Mouse (Mus musculus) ES-Bruce4 (cell line): ENCODE results near the gene Tmem132c. TPM values are rescaled to one million over a fixed set of nuclear protein-coding genes. Genes with fewer than 3 reads are reported as not detected.

ENCODE experiments used
- H3K27ac ChIP-seq: 2 replicates; pipeline ENCODE4 v1.5.1; 2012; ENCODE audit warnings: low read length, inconsistent platforms; ENCODE audit not compliant: insufficient read depth
- H3K27me3 ChIP-seq: 2 replicates; pipeline ENCODE4 v1.6.1; 2012; ENCODE audit warnings: mild to moderate bottlenecking, low read length, inconsistent platforms; ENCODE audit not compliant: control insufficient read depth, poor library complexity, insufficient read depth, severe bottlenecking
- H3K36me3 ChIP-seq: 2 replicates; pipeline ENCODE4 v1.6.1; 2012; ENCODE audit warnings: inconsistent platforms, mild to moderate bottlenecking, low read length, moderate library complexity; ENCODE audit not compliant: control insufficient read depth, poor library complexity, insufficient read depth, severe bottlenecking
- H3K4me1 ChIP-seq: one replicate; pipeline ENCODE4 v1.8.1; 2011; ENCODE audit warnings: low read length; ENCODE audit not compliant: control insufficient read depth, insufficient read depth
- H3K4me3 ChIP-seq: 2 replicates; pipeline ENCODE4 v1.5.1; 2011; ENCODE audit warnings: low read depth, mild to moderate bottlenecking, low read length
- H3K9ac ChIP-seq: 2 replicates; pipeline ENCODE4 v1.6.1; 2012; ENCODE audit warnings: low read depth, mild to moderate bottlenecking, inconsistent platforms; ENCODE audit not compliant: poor library complexity, severe bottlenecking
- H3K9me3 ChIP-seq: replicated peaks from 2 replicates; pipeline ENCODE4 v1.6.1; 2012; ENCODE audit warnings: mild to moderate bottlenecking, low read length, inconsistent platforms; ENCODE audit not compliant: control insufficient read depth, poor library complexity, insufficient read depth, severe bottlenecking
- CTCF ChIP-seq: IDR thresholded peaks from one replicate; pipeline ENCODE4 v1.8.1; 2011; ENCODE audit warnings: low read depth, low read length
- EP300 ChIP-seq: IDR thresholded peaks from 2 replicates; pipeline ENCODE4 v1.6.1; 2011; ENCODE audit warnings: low read depth, low read length; ENCODE audit not compliant: insufficient read depth
- POLR2A ChIP-seq: IDR thresholded peaks from one replicate; pipeline ENCODE4 v1.8.1; 2011; ENCODE audit warnings: low read length; ENCODE audit not compliant: insufficient read depth
- polyA plus RNA-seq: library from polyadenylated mRNA; stranded (reverse); fragments of >200 nt; gene quantifications from 2 replicates; pipeline ENCODE4 v1.2.4, GENCODE M21; 2011; ENCODE audit warnings: low read depth; ENCODE audit not compliant: missing spikeins, insufficient read depth, insufficient read length

Tmem132c gene
- polyA plus RNA-seq, 1 experiment: 3.1 TPM

DNA sequence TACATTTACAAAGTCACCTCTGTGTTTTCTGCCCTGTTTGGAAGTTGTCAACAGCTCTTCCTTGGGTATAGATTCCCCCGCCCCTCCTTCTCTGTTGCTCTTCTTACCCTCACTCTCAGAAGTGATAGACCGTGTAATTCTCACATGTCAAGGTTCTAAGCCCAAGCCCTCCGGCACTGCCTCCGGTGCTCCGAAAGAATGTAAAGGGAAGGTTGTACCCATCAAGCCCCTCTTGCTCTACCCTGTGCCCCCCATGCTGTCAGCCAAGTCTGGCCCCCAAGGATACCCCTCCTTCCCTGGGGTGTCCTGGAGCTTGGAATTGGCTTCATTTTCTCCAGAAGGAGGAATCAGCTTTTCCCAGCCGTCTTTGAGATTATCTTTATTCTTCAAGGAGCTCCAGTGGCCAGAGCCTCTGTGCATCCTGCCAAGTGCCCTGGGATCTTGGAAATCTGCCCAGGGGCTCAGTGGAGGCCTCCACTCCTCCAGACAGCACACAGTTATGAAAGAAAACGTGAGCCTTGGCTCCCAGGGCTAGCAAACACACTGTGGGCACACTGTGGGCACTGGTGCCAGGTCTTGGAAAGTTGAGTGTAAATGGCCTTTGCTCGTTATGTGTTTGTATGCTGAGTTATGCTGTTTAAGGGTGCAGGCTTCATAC, 59.1 kb downstream of the Tmem132c start:
- Histone ChIP-seq H3K9ac (no peak overlapping the region), H3K27me3 (no peaks in the 10 kb centered on the region), H3K4me1 (no peaks in the 10 kb centered on the region), H3K4me3 (no peak overlapping the region), H3K27ac (no peak overlapping the region), H3K36me3 (no peaks in the 10 kb centered on the region), H3K9me3 (no peaks in the 10 kb centered on the region)
- TF ChIP-seq EP300: no peak

DNA sequence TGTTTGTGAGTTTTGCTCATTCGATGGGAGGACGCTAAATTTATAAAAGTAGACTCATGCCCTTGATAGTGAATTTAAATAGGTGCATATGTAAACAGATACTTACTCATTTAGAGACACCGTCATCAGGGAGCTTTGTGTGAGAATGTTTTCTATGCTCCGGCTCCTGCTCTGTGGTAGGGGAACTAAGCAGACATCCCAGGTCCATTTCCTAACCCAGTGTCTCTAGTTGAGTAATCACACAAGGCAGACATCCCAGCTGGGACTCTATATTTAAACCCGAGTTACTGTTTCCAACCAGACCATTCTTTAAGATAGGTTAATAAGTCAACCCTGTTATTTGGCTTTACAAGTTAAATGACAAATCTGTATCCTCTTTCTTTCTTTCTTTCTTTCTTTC, 63.7 kb downstream of the Tmem132c start:
- Histone ChIP-seq H3K36me3 (no peaks in the 10 kb centered on the region), H3K27me3 (no peaks in the 10 kb centered on the region), H3K4me3 (no peak overlapping the region), H3K9ac (no peak overlapping the region), H3K9me3 (no peaks in the 10 kb centered on the region), H3K27ac (no peak overlapping the region), H3K4me1 (no peaks in the 10 kb centered on the region)
- TF ChIP-seq POLR2A (no peak), EP300 (no peak), CTCF (no peak)

DNA sequence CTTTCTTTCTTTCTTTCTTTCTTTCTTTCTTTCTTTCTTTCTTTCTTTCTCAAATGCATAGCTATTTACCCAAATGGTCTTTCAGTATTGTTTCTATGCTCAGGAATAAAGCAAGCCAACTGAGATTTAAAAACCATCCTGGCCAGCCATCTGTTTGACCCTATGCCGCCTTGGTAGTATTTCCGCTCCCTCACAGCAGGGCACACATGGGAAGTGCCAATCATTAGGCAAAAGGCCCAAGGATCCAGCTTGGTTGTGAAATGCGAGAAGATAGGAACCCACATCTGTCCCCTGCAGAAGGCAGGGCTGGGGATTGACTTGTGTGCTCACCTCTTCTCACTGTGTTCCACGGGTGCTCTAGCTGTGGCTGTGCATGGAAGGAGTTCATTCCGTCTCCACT, 64.1 kb downstream of the Tmem132c start:
- no peak for TF ChIP-seq CTCF
- TF ChIP-seq POLR2A: no peak
- no peak for TF ChIP-seq EP300
- Histone ChIP-seq H3K36me3 (no peaks in the 10 kb centered on the region), H3K4me3 (no peak overlapping the region), H3K9ac (no peak overlapping the region), H3K27ac (no peak overlapping the region), H3K9me3 (no peaks in the 10 kb centered on the region), H3K27me3 (no peaks in the 10 kb centered on the region), H3K4me1 (no peaks in the 10 kb centered on the region)

DNA sequence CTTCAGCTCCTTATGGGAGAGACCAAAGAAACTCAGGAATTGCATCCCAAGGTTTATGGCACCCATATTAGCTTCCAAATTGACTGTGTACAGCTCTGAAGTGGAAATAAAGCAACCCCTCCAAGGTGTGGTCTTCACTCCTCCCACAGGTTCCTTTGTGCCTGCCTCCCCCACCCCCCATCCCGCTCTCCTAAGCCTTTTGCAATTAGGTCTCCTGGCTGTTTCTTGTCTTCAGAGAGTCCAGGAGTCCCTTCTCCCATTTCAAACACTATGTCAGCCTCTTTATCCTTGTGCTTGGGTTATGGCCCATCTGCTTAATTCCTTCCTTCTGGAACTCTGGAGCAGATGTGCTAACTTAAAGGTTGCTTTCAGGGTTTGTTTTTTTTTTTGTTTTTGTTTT, 65.1 kb downstream of the Tmem132c start:
- Histone ChIP-seq H3K27me3 (no peaks in the 10 kb centered on the region), H3K9me3 (no peaks in the 10 kb centered on the region), H3K9ac (no peak overlapping the region), H3K4me3 (no peak overlapping the region), H3K4me1 (no peaks in the 10 kb centered on the region), H3K27ac (no peak overlapping the region), H3K36me3 (no peaks in the 10 kb centered on the region)
- TF ChIP-seq CTCF (no peak), EP300 (no peak), POLR2A (no peak)

DNA sequence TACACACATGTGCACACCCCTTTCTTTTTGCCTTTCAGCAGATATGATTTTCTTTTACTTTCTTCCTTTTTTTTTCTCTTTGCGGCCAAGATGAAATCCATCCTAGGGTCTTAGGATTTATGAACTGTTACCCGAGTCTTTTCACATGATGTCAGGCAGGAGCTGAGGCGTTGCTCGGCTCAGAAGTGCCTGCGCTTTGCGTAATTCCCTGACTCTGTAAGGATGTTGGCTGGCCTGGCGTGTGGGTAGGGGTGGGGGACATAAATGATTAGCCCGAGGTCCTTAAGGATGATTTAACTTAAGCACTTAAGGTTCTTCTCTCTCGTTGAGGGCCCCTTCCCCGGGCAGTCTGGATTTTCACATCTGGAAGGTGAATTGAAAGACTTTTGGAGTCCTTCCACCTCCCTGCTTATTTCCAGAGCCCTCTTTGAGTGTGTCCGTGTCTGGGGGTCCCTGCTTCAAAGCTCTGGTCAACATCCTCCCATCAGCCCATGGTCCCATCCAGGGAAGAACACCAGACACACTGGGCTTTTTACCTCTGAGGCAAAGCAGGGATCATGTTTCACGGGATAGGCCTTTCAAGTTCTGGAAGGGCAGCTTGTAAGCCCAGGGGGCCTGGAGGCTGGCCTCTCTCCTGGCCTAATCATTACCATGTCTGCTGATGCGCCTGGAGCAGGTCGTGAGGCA, 68.9 kb downstream of the Tmem132c start:
- TF ChIP-seq CTCF: no peak
- TF ChIP-seq EP300: no peak
- no peak for TF ChIP-seq POLR2A
- no peaks in the 10 kb centered on the region for H3K4me1 ChIP-seq
- no peaks in the 10 kb centered on the region for H3K27me3 ChIP-seq
- no peak overlapping the region for H3K27ac ChIP-seq
- no peaks in the 10 kb centered on the region for H3K9me3 ChIP-seq
- H3K36me3 ChIP-seq: no peaks in the 10 kb centered on the region
- H3K9ac ChIP-seq: no peak overlapping the region
- H3K4me3 ChIP-seq: no peak overlapping the region

DNA sequence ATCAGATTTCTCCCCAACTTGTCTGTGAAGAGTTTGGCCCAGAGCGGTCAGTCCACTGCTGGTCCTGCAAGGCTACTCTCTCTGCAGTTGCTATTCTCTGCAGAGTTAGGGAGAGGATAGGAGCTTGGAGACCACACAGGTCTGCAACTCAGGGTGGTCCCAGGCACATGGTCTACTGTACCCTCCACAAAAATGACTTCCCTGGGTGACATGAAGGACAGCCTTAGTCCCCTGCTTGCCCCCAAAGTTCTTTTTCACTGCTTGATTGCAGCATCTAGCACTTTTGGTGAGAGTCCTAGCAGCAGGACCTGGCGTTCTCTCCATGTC, 69.4 kb downstream of the Tmem132c start:
- Histone ChIP-seq H3K4me3 (no peak overlapping the region), H3K9ac (no peak overlapping the region)

More for the DNA sequence above, 69.4 kb downstream of the Tmem132c start:
- TF ChIP-seq CTCF (no peak), EP300 (no peak), POLR2A (no peak)
- Histone ChIP-seq H3K27ac (no peak overlapping the region), H3K9me3 (no peaks in the 10 kb centered on the region), H3K36me3 (no peaks in the 10 kb centered on the region), H3K4me1 (no peaks in the 10 kb centered on the region), H3K27me3 (no peaks in the 10 kb centered on the region)
